Mouse (Mus musculus): ENCODE data around the gene Ttc22.

- TF ChIP-seq POLR2A (IDR thresholded peaks at IDR 0.05; ENCODE audit: insufficient read length, low read depth): no peak
- TF ChIP-seq MAX (IDR thresholded peaks at IDR 0.05; ENCODE audit: low read depth): no peak
- no peak for TF ChIP-seq TCF12 (IDR thresholded peaks at IDR 0.05; ENCODE audit: insufficient read depth, poor library complexity, severe bottlenecking)
- TF ChIP-seq SRF (IDR thresholded peaks at IDR 0.05; ENCODE audit: control insufficient read depth, insufficient read length, low read depth): no peak
- no peak for TF ChIP-seq MYOD1 (IDR thresholded peaks at IDR 0.05; ENCODE audit: control insufficient read depth in 1 of 3, insufficient read length in 2 of 3, low read depth in 2 of 3)
- TF ChIP-seq REST (IDR thresholded peaks at IDR 0.05; ENCODE audit: insufficient read depth, insufficient read length): no peak
- no peak for TF ChIP-seq E2F4 (IDR thresholded peaks at IDR 0.05; ENCODE audit: insufficient read depth)
- no peak for TF ChIP-seq USF1 (IDR thresholded peaks at IDR 0.05; ENCODE audit: low read depth)
Observed at GRCm38 (mm10) chr4:106599415-106599814, 22.8 kb upstream of the Ttc22 start.
